Mouse (Mus musculus): ENCODE data around the gene 4931414P19Rik.
"Not testable (repeated sequence)": the region's sequence is repeated elsewhere in the genome, so short reads cannot be mapped to it uniquely, and the experiment has no call there.

Gene 4931414P19Rik

GRCm38 (mm10) chr14:54628103-54628502, 22.3 kb upstream of the 4931414P19Rik start:
- no peak for DNase-seq (ENCODE audit: low spot score)

- DNase-seq (ENCODE audit: low spot score) = no peak
These were observed 19.2 kb upstream of the 4931414P19Rik start for GRCm38 (mm10) chr14:54624976-54625375.

GRCm38 (mm10) chr14:54623334-54623733, 17.5 kb upstream of the 4931414P19Rik start:
- DNase-seq (ENCODE audit: low spot score) = no peak

- DNase-seq (ENCODE audit: low spot score) = no peak
These were observed 15.3 kb upstream of the 4931414P19Rik start, which contains the start of gene Psmb11 for GRCm38 (mm10) chr14:54621133-54621532. Psmb11 (plus strand) TSS chr14:54621433.

DNA sequence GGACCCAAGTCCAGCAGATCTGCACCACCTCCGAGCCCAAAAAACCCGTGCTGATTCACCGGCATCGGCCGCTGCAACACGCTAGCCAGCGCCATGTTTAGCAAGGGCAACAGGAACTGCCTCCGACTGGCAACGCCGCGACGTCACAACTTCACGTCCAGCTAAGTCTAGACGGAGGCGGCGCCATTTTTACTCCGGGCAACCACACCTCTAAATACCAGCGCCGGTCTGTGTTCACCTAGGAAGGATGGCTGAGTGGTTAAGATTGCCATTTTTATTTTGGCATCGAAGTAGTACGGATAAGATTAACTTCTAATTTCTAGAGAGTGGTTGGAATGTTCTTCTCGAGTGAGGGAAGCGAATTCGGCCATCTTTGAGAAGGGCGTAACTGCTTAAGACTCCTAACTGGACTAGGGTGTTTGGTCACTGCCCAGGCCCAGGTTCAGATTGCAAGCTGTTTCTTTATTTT, 12.1 kb upstream of the 4931414P19Rik start, which contains the start of gene Psmb5:
Psmb5 (minus strand) TSS at position 126 of the 469 bp plus-strand sequence.
- peak; percentile 91 for DNase-seq (ENCODE audit: low spot score)

GRCm38 (mm10) chr14:54617152-54617896, 11.5 kb upstream of the 4931414P19Rik start:
- DNase-seq (ENCODE audit: low spot score) = no peak

DNA sequence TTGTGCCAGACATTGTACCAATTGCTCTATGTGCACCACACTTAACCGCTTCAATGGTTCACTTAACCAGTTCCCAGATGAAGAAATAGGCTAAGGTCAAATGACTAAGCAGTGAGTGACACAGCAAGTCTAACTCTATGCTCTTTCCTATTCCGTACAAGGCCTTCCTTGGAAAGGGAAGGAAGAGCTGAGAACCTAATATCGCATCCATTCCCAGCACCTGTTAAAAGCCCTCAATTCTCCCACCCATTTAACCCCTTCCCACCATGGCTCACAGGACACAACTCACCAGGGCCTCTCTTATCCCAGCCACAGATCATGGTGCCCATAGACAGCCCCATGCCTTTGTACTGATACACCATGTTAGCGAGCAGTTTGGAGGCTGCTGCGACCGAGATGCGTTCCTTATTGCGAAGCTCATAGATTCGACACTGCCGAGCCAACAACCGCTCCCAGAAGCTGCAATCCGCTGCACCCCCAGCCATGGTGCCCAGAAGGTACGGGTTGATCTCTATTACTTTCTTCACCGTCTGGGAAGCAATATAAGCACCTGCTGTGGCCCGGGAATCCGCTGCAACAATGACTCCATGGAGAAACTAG, 10.5 kb upstream of the 4931414P19Rik start:
- DNase-seq (ENCODE audit: low spot score) = no peak

- not testable (repeated sequence) for DNase-seq (ENCODE audit: low spot score)
These were observed 8.3 kb upstream of the 4931414P19Rik start for GRCm38 (mm10) chr14:54614130-54614529.

DNA sequence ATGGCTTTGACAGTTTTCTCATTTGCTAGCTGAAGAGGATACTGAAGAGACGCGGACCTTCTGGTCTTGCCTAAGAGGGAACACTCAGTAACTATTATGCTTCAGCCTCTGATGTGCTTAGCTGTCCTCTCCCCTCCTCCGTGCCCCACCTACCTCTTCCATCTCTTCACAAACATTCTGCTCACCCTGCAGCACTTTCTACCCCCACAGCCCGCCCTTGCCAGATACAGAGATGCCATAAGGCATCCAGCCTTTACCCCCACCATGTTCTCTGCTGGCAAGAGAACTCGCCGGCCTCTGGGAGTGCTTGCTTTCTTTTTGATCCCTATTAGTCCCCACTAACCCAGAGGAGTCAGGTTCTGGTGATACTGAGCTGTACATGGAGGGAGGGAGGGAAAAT, 4.9 kb upstream of the 4931414P19Rik start:
- DNase-seq (ENCODE audit: low spot score) = no peak

DNA sequence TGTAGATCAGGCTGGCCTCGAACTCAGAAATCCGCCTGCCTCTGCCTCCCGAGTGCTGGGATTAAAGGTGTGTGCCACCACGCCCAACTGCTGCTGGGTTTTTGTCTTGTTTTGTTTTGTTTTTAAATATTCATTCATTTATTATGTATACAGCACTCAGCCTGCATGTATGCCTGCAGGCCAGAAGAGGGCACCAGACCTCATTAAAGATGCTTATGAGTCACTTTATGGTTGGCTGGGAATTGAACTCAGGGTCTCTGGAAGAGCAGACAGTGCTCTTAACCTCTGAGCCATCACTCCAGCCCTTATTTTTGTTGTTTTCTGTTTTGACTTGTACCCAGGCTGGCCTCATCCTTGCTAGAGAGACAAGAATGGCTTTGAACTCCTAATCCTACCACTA, 4.2 kb upstream of the 4931414P19Rik start:
- DNase-seq (ENCODE audit: low spot score) = no peak

GRCm38 (mm10) chr14:54609245-54609644, 3.5 kb upstream of the 4931414P19Rik start:
- no peak for DNase-seq (ENCODE audit: low spot score)

DNA sequence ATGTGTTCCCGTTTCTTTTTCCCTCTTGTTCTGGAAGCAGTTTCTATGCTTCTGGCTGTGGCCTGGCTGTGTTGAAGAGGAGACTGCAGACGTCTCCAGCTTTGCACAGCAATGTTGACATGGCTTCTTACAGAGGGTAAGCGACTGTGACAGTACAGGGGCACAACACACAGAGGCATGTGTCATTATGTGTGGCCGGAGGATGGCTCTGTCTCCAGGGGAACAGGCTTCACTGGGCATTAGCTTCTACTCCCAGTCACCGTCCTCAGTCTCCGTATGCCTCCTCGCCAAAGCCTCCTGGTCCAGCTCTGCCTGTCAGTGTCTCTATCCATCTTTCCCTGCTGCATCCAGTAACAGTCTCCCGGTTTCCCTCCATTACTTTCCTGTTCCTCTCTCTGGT, 1.4 kb upstream of the 4931414P19Rik start:
- no peak for DNase-seq (ENCODE audit: low spot score)

- DNase-seq (ENCODE audit: low spot score) = no peak
These were observed 2.1 kb downstream of the 4931414P19Rik start for GRCm38 (mm10) chr14:54603686-54604085.

- DNase-seq (ENCODE audit: low spot score) = peak; percentile 98
These were observed 2.6 kb downstream of the 4931414P19Rik start for GRCm38 (mm10) chr14:54603038-54603654.

- DNase-seq (ENCODE audit: low spot score) = no peak
These were observed 3.2 kb downstream of the 4931414P19Rik start for GRCm38 (mm10) chr14:54602613-54603012.

GRCm38 (mm10) chr14:54601601-54602000, 4.2 kb downstream of the 4931414P19Rik start:
- DNase-seq (ENCODE audit: low spot score) = no peak

DNA sequence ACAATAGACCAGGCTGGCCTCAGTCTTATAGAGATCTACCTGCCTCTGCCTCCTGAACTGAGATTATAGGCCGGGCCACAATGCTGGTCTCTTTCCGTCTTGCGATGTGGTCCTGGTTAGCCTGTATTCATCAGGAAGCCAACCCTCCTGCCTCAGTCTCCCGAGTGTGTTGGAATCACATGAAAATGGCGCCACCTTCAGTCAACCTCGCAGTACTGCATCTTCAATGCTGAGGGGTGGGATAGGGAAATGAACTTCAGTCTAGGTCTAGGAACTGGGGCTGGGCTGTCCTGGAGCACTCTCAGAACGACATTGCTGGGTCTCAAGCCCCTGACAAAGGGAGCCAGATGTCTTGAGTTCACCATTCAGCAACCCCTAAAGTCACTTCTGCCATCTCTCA, 8.7 kb downstream of the 4931414P19Rik start:
- DNase-seq (ENCODE audit: low spot score) = no peak

DNA sequence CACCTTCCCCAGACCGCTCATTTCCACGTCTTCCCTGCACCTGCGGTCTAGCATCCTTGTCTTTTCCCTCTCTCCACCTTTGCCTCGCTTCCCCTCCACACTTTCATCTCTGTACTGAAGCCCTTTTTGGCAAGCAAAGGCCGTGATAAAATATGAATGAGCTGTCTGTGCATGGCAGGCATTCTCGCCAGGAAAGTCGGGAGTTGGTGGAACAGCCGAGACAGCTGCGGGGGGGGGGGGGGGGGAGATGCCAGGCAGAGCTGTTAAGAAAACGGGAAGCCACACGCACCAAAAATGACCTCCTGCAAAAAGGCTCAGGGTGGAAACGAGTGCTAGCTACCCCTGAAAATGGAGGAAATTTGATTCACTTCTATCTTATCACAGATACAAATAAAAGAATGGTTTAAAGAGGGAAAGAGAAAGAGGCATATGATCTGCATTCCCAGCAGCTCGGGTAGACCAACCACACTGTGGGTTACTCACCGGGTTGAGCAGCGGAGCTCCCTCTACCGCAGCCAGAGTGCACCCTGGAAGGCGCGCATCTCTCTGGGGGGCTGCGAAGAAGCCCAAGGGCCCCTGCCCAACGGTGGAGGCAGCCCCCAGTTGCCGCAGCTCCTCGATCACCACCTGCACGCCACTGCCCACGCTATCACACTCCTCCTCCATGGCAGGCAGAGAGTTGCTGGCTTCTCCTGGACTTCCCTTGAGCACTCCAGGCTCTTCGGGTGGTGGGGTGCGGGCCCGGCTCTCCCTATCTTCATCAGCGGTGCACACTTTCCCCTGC, 11.0 kb downstream of the 4931414P19Rik start:
- no peak for DNase-seq (ENCODE audit: low spot score)

DNA sequence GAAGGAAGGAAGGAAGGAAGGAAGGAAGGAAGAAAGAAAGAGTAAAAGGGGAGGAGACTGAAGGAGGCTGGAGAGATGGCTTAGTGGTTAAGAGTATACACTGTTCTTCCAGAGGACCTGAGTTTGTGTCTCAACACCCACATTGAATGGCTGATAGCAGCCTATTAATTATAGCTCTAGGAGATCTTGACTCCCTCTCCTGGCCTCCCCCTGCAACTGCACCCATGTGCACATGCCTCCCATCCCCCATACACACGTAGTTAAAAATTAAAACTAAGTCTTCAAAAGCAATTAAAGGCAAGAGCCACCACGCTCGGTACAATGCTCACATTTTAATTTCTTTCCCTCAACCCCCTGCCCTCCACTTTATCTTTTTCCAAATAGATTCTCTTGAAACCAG, 11.7 kb downstream of the 4931414P19Rik start:
- no peak for DNase-seq (ENCODE audit: low spot score)

DNA sequence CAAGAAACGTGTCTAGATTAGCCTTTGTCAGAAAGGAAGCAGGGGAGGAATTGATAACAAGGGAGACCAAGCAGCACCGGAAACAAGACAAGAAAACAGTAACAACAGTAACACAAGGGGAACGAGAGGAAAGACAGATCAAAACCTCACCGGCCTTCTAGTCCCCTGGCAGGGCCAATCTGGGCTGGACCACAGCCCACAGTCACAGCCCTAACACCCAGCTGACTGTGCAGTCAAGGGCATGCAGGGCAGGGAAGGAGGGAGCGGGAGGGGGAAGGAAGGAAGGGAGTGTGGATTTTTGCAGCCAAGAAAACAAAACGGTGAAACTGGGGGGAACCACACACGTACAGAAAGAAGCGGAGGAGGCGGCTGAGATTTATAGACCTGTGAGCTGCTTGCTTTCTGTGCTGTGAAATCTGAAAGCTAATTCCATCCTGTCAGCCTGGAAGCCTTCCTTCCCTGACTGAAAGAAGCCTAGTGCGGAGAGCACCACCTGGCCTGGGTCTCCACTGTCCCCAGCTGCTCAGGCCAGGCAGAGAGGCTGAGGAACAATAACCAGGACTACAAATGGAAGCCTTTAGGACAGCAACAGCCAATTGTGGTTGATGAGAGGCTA, 13.4 kb downstream of the 4931414P19Rik start:
- peak; percentile 45 for DNase-seq (ENCODE audit: low spot score)

DNA sequence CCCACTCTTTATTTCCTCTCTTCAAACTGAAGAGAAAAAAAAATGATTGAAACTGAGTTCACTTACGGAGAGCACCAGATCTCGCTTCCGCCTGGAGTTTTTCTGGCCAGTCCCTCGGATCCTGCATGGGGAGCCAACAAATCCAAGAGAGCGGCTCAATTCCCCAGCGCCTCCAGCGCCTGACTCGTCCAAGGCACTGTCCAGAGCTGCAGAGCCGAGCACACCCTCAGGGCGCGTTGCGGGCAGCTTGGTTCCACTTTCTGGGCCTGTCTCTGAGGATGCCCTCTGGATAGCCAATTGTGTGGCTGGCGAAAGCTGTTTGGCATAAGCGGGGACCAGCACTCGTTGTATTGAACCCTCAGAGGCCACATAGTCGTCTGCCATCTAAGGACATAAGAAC, 14.7 kb downstream of the 4931414P19Rik start:
- DNase-seq (ENCODE audit: low spot score) = no peak
